Mouse (Mus musculus): ENCODE data around the gene Nek10. TPM values are rescaled to one million over a fixed set of nuclear protein-coding genes. Genes with fewer than 3 reads are reported as not detected.
"Not testable (repeated sequence)": the region's sequence is repeated elsewhere in the genome, so short reads cannot be mapped to it uniquely, and the experiment has no call there.

The Nek10 gene
- total and polyA plus RNA-seq, 3 experiments = 0.04 to 0.31 (median 0.18) TPM

DNA sequence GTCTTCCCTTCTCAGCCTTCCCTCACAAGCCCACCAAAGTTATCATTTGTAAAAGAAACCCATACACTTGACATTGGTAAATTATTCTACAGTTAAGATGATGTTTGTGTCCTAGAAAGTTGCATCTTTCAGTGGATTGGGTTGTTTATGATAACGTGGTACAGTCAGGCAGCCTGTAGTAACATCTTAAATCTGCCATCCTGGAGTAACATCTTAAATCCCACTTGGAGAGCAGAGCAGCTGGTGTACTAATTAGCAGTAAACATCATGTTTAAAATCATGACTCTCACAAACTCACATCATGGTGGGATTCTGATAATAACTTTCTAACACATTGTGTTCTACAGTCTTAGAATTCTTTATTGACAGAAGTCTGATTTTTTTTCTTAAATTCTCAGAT is 148.6 kb downstream of the Nek10 start:
- H3K4me1 ChIP-seq (ENCODE audit: control insufficient read depth, insufficient read depth, low read length) = no peaks in the 10 kb centered on the region
- no peaks in the 10 kb centered on the region for H3K79me2 ChIP-seq (replicated peaks; ENCODE audit: control insufficient read depth, insufficient read depth, low read length)
- H3K36me3 ChIP-seq (ENCODE audit: control insufficient read depth, insufficient read depth, low read length) = no peaks in the 10 kb centered on the region
- no peak for DNase-seq
- H3K27me3 ChIP-seq (ENCODE audit: control insufficient read depth, insufficient read depth, low read length) = no peaks in the 10 kb centered on the region
- H3K27ac ChIP-seq = no peak overlapping the region
- TF ChIP-seq POLR2A (IDR thresholded peaks at IDR 0.05; ENCODE audit: insufficient read depth, low read depth, low read length) (no peak), CTCF (IDR thresholded peaks at IDR 0.05) (no peak), EP300 (IDR thresholded peaks at IDR 0.05; ENCODE audit: insufficient read depth, low read depth, low read length) (no peak)
- H3K9ac ChIP-seq (ENCODE audit: low read depth, low read length) = no peak overlapping the region
- no peak overlapping the region for H3K4me3 ChIP-seq
- intact Hi-C loops (cut with DNase I) = no loop called here
- 74% methylated on average over 1 of the region's 1 CpGs for WGBS

DNA sequence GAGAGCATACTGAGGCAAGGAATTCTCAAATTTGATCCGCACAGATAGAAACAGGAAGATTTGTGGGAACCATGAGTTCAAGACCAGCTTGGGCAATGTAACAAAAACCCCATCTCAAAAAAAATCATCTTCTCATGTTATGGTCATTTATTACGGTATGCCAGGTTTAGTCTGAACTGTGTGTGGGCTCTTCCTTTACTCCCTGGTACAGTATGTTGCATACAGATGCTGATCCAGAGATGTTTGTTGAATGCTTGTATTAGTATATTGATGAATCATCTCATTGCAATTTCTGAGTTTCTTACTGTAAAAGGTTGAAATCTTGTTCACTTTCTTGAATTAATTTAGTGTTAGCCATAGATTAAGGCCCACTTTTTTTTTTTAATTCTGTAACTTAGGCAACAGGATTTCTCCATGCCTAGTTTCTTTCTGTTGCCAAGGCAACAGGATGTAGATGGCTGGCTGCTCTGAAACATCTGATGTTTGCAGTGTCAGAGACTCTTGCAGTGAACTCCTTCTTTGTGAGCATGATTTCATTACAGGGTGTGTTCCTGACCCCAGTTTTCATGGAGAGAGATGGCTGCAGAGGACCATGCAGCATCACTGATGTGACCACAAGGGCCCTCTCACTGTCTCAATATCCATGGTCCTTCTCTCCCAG is 156.7 kb downstream of the Nek10 start:
- Histone ChIP-seq H3K27ac (no peak overlapping the region), H3K27me3 (ENCODE audit: control insufficient read depth, insufficient read depth, low read length) (no peaks in the 10 kb centered on the region), H3K4me1 (ENCODE audit: control insufficient read depth, insufficient read depth, low read length) (no peaks in the 10 kb centered on the region), H3K9ac (ENCODE audit: low read depth, low read length) (no peak overlapping the region), H3K79me2 (replicated peaks; ENCODE audit: control insufficient read depth, insufficient read depth, low read length) (no peaks in the 10 kb centered on the region), H3K36me3 (ENCODE audit: control insufficient read depth, insufficient read depth, low read length) (no peaks in the 10 kb centered on the region), H3K4me3 (no peak overlapping the region)
- intact Hi-C loops (cut with DNase I) = no loop called here
- no peak for DNase-seq
- 81% methylated on average over 2 of the region's 2 CpGs for WGBS
- TF ChIP-seq POLR2A (IDR thresholded peaks at IDR 0.05; ENCODE audit: insufficient read depth, low read depth, low read length) (no peak), CTCF (IDR thresholded peaks at IDR 0.05) (no peak), EP300 (IDR thresholded peaks at IDR 0.05; ENCODE audit: insufficient read depth, low read depth, low read length) (no peak)

DNA sequence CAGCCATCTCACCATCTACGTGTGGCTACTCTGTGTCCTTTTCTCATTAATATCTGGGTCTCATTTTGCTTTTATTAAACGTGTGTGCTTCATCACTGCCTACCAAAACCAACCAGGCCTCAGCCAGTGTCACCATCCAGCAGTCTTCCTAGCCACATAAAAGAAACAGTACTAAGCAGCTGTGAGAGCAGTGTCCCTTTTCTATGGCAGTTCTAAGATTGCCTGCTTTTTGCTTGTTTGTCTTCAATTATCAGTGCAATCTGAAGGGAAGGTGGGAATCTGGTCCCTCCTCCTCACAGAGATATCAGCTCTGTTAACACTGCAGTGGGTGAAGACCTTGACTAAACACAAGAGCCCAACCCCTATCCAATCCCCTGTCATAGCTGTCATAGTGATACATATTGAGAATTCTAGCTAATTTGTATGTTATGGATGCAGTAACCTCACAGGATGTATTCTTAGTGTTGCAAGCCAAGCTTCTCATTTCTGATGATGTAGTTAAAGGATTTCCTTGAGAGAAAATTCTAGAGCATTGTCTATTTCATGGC is 157.3 kb downstream of the Nek10 start:
- no peak overlapping the region for H3K27ac ChIP-seq
- intact Hi-C loops (cut with DNase I) = no loop called here
- WGBS = 65% methylated on average over 2 of the region's 2 CpGs
- H3K36me3 ChIP-seq (ENCODE audit: control insufficient read depth, insufficient read depth, low read length) = no peaks in the 10 kb centered on the region
- no peaks in the 10 kb centered on the region for H3K27me3 ChIP-seq (ENCODE audit: control insufficient read depth, insufficient read depth, low read length)
- TF ChIP-seq CTCF (IDR thresholded peaks at IDR 0.05) (no peak), POLR2A (IDR thresholded peaks at IDR 0.05; ENCODE audit: insufficient read depth, low read depth, low read length) (no peak), EP300 (IDR thresholded peaks at IDR 0.05; ENCODE audit: insufficient read depth, low read depth, low read length) (no peak)
- no peaks in the 10 kb centered on the region for H3K4me1 ChIP-seq (ENCODE audit: control insufficient read depth, insufficient read depth, low read length)
- no peak overlapping the region for H3K4me3 ChIP-seq
- H3K9ac ChIP-seq (ENCODE audit: low read depth, low read length) = no peak overlapping the region
- H3K79me2 ChIP-seq (replicated peaks; ENCODE audit: control insufficient read depth, insufficient read depth, low read length) = no peaks in the 10 kb centered on the region
- DNase-seq = no peak

DNA sequence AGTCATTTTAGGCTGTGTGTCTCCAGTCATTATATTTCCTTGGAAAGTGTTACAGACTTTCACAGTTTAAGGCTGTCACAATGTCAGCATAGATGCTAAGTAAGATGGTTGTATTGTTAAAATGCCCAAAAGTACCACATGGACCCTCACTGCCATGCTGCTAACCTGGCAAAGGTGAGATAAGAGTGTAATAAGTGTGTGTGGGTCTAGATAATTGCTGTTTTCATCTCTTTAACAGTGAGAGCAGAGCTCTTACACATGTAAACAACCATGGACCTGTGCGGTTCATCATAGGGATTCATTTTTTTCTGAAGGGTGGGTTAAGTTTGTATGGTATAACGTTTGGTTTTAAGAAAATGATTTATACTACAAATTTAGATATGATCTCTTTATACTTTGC is 167.4 kb downstream of the Nek10 start:
- Histone ChIP-seq H3K9ac (ENCODE audit: low read depth, low read length) (no peak overlapping the region), H3K27ac (no peak overlapping the region), H3K36me3 (ENCODE audit: control insufficient read depth, insufficient read depth, low read length) (no peaks in the 10 kb centered on the region), H3K4me3 (no peak overlapping the region), H3K27me3 (ENCODE audit: control insufficient read depth, insufficient read depth, low read length) (no peaks in the 10 kb centered on the region), H3K79me2 (replicated peaks; ENCODE audit: control insufficient read depth, insufficient read depth, low read length) (no peaks in the 10 kb centered on the region), H3K4me1 (ENCODE audit: control insufficient read depth, insufficient read depth, low read length) (no peaks in the 10 kb centered on the region)
- no peak for DNase-seq
- 73% methylated on average over 2 of the region's 2 CpGs for WGBS
- intact Hi-C loops (cut with DNase I) = no loop called here
- TF ChIP-seq POLR2A (IDR thresholded peaks at IDR 0.05; ENCODE audit: insufficient read depth, low read depth, low read length) = no peak
- no peak for TF ChIP-seq CTCF (IDR thresholded peaks at IDR 0.05)
- TF ChIP-seq EP300 (IDR thresholded peaks at IDR 0.05; ENCODE audit: insufficient read depth, low read depth, low read length) = no peak

DNA sequence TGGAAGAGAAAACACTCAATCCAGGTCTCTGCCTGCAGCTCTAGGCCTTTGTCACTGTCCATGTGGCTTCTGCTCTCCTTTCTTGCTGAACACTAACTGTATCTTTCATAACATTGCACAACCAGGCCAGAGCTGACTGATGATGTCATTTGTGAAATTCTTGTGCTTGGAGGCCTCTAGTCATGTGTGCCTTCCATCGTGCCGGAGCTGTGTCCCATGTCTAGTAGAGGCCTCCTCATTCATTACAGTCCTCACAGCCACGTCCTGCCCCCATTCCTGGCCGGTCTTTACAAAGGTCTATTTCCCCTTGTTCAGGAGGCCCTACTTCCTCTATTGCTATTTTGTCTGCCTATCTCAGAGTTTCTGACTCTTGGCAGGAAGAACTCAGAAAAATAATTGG is 167.8 kb downstream of the Nek10 start:
- Histone ChIP-seq H3K27ac (no peak overlapping the region), H3K4me3 (no peak overlapping the region), H3K79me2 (replicated peaks; ENCODE audit: control insufficient read depth, insufficient read depth, low read length) (no peaks in the 10 kb centered on the region), H3K36me3 (ENCODE audit: control insufficient read depth, insufficient read depth, low read length) (no peaks in the 10 kb centered on the region), H3K9ac (ENCODE audit: low read depth, low read length) (no peak overlapping the region), H3K4me1 (ENCODE audit: control insufficient read depth, insufficient read depth, low read length) (no peaks in the 10 kb centered on the region), H3K27me3 (ENCODE audit: control insufficient read depth, insufficient read depth, low read length) (no peaks in the 10 kb centered on the region)
- TF ChIP-seq EP300 (IDR thresholded peaks at IDR 0.05; ENCODE audit: insufficient read depth, low read depth, low read length) (no peak), CTCF (IDR thresholded peaks at IDR 0.05) (no peak), POLR2A (IDR thresholded peaks at IDR 0.05; ENCODE audit: insufficient read depth, low read depth, low read length) (no peak)
- intact Hi-C loops (cut with DNase I) = no loop called here
- WGBS = 24% methylated on average over 4 of the region's 4 CpGs
- DNase-seq = no peak

DNA sequence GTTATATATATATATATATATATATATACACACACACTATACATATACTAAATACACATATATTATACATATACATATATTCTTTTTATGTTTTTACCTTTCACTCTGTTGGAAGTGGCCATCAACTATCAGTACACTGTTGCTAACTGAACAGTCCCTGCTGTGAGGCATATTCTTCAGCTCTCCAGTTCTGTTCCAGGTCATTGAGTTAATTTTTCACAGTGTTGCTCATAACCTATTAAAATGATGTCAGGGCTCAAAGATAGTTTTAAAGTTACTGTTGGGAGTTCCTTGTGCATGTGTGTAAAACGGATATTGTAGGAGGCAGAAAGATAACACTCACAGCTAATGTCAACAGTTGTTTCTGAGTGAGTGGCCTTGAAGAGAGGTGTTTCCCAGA is 170.9 kb downstream of the Nek10 start:
- H3K79me2 ChIP-seq (replicated peaks; ENCODE audit: control insufficient read depth, insufficient read depth, low read length) = no peaks in the 10 kb centered on the region
- H3K27me3 ChIP-seq (ENCODE audit: control insufficient read depth, insufficient read depth, low read length) = no peaks in the 10 kb centered on the region
- intact Hi-C loops (cut with DNase I) = no loop called here
- no peaks in the 10 kb centered on the region for H3K4me1 ChIP-seq (ENCODE audit: control insufficient read depth, insufficient read depth, low read length)
- TF ChIP-seq CTCF (IDR thresholded peaks at IDR 0.05) (no peak), EP300 (IDR thresholded peaks at IDR 0.05; ENCODE audit: insufficient read depth, low read depth, low read length) (no peak), POLR2A (IDR thresholded peaks at IDR 0.05; ENCODE audit: insufficient read depth, low read depth, low read length) (no peak)
- H3K4me3 ChIP-seq = no peak overlapping the region
- H3K36me3 ChIP-seq (ENCODE audit: control insufficient read depth, insufficient read depth, low read length) = no peaks in the 10 kb centered on the region
- WGBS = 13% methylated on average over 1 of the region's 1 CpGs
- H3K27ac ChIP-seq = no peak overlapping the region
- no peak overlapping the region for H3K9ac ChIP-seq (ENCODE audit: low read depth, low read length)
- no peak for DNase-seq

DNA sequence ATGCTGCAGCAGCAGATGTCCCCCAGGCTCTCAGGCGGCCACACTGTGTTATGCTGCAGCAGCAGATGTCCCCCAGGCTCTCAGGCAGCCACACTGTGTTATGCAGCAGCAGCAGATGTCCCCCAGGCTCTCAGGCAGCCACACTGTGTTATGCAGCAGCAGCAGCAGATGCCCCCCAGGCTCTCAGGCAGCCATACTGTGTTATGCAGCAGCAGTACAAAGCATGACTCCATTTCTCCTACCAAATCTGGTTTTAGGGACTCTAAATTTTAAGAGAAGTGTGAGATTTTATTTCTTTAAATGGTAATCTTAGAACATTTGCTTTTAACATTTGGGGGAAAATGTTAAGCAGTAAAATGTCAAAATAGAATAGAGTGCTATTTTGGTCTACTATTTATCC is 180.9 kb downstream of the Nek10 start:
- not testable (repeated sequence) for H3K4me1 ChIP-seq (ENCODE audit: control insufficient read depth, insufficient read depth, low read length); H3K9ac ChIP-seq (ENCODE audit: low read depth, low read length); H3K4me3 ChIP-seq; H3K36me3 ChIP-seq (ENCODE audit: control insufficient read depth, insufficient read depth, low read length); DNase-seq; H3K79me2 ChIP-seq (replicated peaks; ENCODE audit: control insufficient read depth, insufficient read depth, low read length); H3K27ac ChIP-seq; H3K27me3 ChIP-seq (ENCODE audit: control insufficient read depth, insufficient read depth, low read length)
- intact Hi-C loops (cut with DNase I) = loop anchor here (10.0 kb wide), 1 partner anchor 1211 kb away; no protein-coding TSS in a partner anchor
- 33% methylated on average over 1 of the region's 1 CpGs for WGBS

Measured in heart, adult 2 months (tissue).